Mouse (Mus musculus): Measurements from ENCODE around the gene Pkig. TPM values are rescaled to one million over a fixed set of nuclear protein-coding genes. Genes with fewer than 3 reads are reported as not detected.
A peak's percentile ranks its signal among the peaks of the same experiment; 100 is the strongest.

Gene Pkig
- polyA plus RNA-seq, 1 experiment from 2014 or later, result 105 TPM

- no peak overlapping the region for H3K4me2 ChIP-seq
- ATAC-seq (ENCODE audit: insufficient number of reproducible peaks, insufficient read depth, low FRiP score, low TSS enrichment, low read depth), result no peak
- H3K9ac ChIP-seq, result no peak overlapping the region
- 78% methylated on average over 5 of the region's 5 CpGs for WGBS
- H3K4me1 ChIP-seq, result no peaks in the 10 kb centered on the region
- no peak overlapping the region for H3K27ac ChIP-seq
- H3K27me3 ChIP-seq, result peaks cover 7% of the 10 kb centered on the region; the same call in 1 of the 2 replicates
- H3K36me3 ChIP-seq, result no peaks in the 10 kb centered on the region
- H3K4me3 ChIP-seq, result no peak overlapping the region
- H3K9me3 ChIP-seq, result no peaks in the 10 kb centered on the region
Observed at GRCm38 (mm10) chr2:163742656-163743055, 84.5 kb downstream of the Pkig start.

- peaks cover 10% of the 10 kb centered on the region; the same call in 1 of the 2 replicates for H3K27me3 ChIP-seq
- no peaks in the 10 kb centered on the region for H3K4me1 ChIP-seq
- no peak overlapping the region for H3K9ac ChIP-seq
- no peaks in the 10 kb centered on the region for H3K36me3 ChIP-seq
- H3K4me2 ChIP-seq, result no peak overlapping the region
- no peak overlapping the region for H3K4me3 ChIP-seq
- ATAC-seq (ENCODE audit: insufficient number of reproducible peaks, insufficient read depth, low FRiP score, low TSS enrichment, low read depth), result no peak
- H3K27ac ChIP-seq, result no peak overlapping the region
- 56% methylated on average over 6 of the region's 6 CpGs for WGBS
- H3K9me3 ChIP-seq, result no peaks in the 10 kb centered on the region
Observed at GRCm38 (mm10) chr2:163743357-163743756, 85.2 kb downstream of the Pkig start.

GRCm38 (mm10) chr2:163744801-163745570 lies 86.8 kb downstream of the Pkig start:
- no peak overlapping the region for H3K9ac ChIP-seq
- H3K9me3 ChIP-seq, result no peaks in the 10 kb centered on the region
- no peaks in the 10 kb centered on the region for H3K36me3 ChIP-seq
- no peak overlapping the region for H3K27ac ChIP-seq
- H3K4me2 ChIP-seq, result no peak overlapping the region
- peaks cover 12% of the 10 kb centered on the region for H3K4me1 ChIP-seq
- WGBS, result 70% methylated on average over 10 of the region's 10 CpGs
- H3K27me3 ChIP-seq, result peaks cover 20% of the 10 kb centered on the region
- ATAC-seq (ENCODE audit: insufficient number of reproducible peaks, insufficient read depth, low FRiP score, low TSS enrichment, low read depth), result no peak
- no peak overlapping the region for H3K4me3 ChIP-seq

GRCm38 (mm10) chr2:163749647-163750611 lies 91.7 kb downstream of the Pkig start, which contains the start of gene Ada:
TSS of gene Ada (minus strand) at chr2:163750239.
- under 1% methylated on average over 53 of the region's 57 CpGs for WGBS
- H3K27ac ChIP-seq, result no peak within 1 kb of the TSS
- H3K9me3 ChIP-seq, result no peaks in the 10 kb centered on the region
- ATAC-seq (ENCODE audit: insufficient number of reproducible peaks, insufficient read depth, low FRiP score, low TSS enrichment, low read depth), result peak; percentile 62
- H3K4me3 ChIP-seq, result peak within 1 kb of the TSS; percentile 60
- H3K36me3 ChIP-seq, result no peaks in the 10 kb centered on the region
- H3K4me1 ChIP-seq, result peaks cover 20% of the 10 kb centered on the region
- H3K27me3 ChIP-seq, result peaks cover 20% of the 10 kb centered on the region
- peak within 1 kb of the TSS; percentile 95 for H3K4me2 ChIP-seq
- H3K9ac ChIP-seq, result peak within 1 kb of the TSS; percentile 73

- Histone ChIP-seq H3K36me3 (no peaks in the 10 kb centered on the region), H3K4me2 (no peak overlapping the region), H3K4me3 (no peak overlapping the region), H3K4me1 (peaks cover 34% of the 10 kb centered on the region), H3K9me3 (no peaks in the 10 kb centered on the region), H3K27ac (no peak overlapping the region), H3K27me3 (peaks cover under 1% of the 10 kb centered on the region; the same call in 1 of the 2 replicates), H3K9ac (no peak overlapping the region)
- ATAC-seq (ENCODE audit: insufficient number of reproducible peaks, insufficient read depth, low FRiP score, low TSS enrichment, low read depth), result no peak
- 72% methylated on average over 5 of the region's 5 CpGs for WGBS
Observed at GRCm38 (mm10) chr2:163754228-163754627, 96.0 kb downstream of the Pkig start.

GRCm38 (mm10) chr2:163756723-163757122 lies 98.5 kb downstream of the Pkig start:
- 23% methylated on average over 2 of the region's 2 CpGs for WGBS
- no peak for ATAC-seq (ENCODE audit: insufficient number of reproducible peaks, insufficient read depth, low FRiP score, low TSS enrichment, low read depth)

GRCm38 (mm10) chr2:163758146-163758545 lies 100.0 kb downstream of the Pkig start:
- peaks cover 20% of the 10 kb centered on the region for H3K4me1 ChIP-seq
- no peak for ATAC-seq (ENCODE audit: insufficient number of reproducible peaks, insufficient read depth, low FRiP score, low TSS enrichment, low read depth)
- no peaks in the 10 kb centered on the region for H3K36me3 ChIP-seq
- no peaks in the 10 kb centered on the region for H3K27me3 ChIP-seq
- 69% methylated on average over 2 of the region's 2 CpGs for WGBS
- no peak overlapping the region for H3K9ac ChIP-seq
- no peaks in the 10 kb centered on the region for H3K9me3 ChIP-seq
- H3K27ac ChIP-seq, result no peak overlapping the region
- no peak overlapping the region for H3K4me3 ChIP-seq
- H3K4me2 ChIP-seq, result no peak overlapping the region

More at GRCm38 (mm10) chr2:163756723-163757122, 98.5 kb downstream of the Pkig start:
- Histone ChIP-seq H3K36me3 (no peaks in the 10 kb centered on the region), H3K9me3 (no peaks in the 10 kb centered on the region), H3K9ac (no peak overlapping the region), H3K27ac (peak overlapping the region; percentile 51; the same call in 1 of the 2 replicates), H3K4me1 (peaks cover 20% of the 10 kb centered on the region), H3K4me2 (no peak overlapping the region), H3K4me3 (no peak overlapping the region), H3K27me3 (no peaks in the 10 kb centered on the region)

- Histone ChIP-seq H3K4me3 (no peak overlapping the region), H3K4me2 (no peak overlapping the region), H3K27me3 (no peaks in the 10 kb centered on the region), H3K4me1 (peaks cover 18% of the 10 kb centered on the region), H3K27ac (no peak overlapping the region), H3K9me3 (no peaks in the 10 kb centered on the region), H3K9ac (no peak overlapping the region), H3K36me3 (no peaks in the 10 kb centered on the region)
- ATAC-seq (ENCODE audit: insufficient number of reproducible peaks, insufficient read depth, low FRiP score, low TSS enrichment, low read depth), result no peak
- WGBS, result 81% methylated on average over 6 of the region's 6 CpGs
Observed at GRCm38 (mm10) chr2:163760589-163760988, 102.4 kb downstream of the Pkig start.

GRCm38 (mm10) chr2:163761402-163761801 lies 103.2 kb downstream of the Pkig start:
- ATAC-seq (ENCODE audit: insufficient number of reproducible peaks, insufficient read depth, low FRiP score, low TSS enrichment, low read depth), result no peak
- H3K36me3 ChIP-seq, result no peaks in the 10 kb centered on the region
- WGBS, result 89% methylated on average over 7 of the region's 7 CpGs

GRCm38 (mm10) chr2:163766261-163766660 lies 108.1 kb downstream of the Pkig start:
- no peak for ATAC-seq (ENCODE audit: insufficient number of reproducible peaks, insufficient read depth, low FRiP score, low TSS enrichment, low read depth)
- Histone ChIP-seq H3K9me3 (no peaks in the 10 kb centered on the region), H3K4me2 (no peak overlapping the region), H3K27me3 (peaks cover 11% of the 10 kb centered on the region; the same call in 1 of the 2 replicates), H3K36me3 (no peaks in the 10 kb centered on the region), H3K27ac (no peak overlapping the region), H3K9ac (no peak overlapping the region), H3K4me1 (no peaks in the 10 kb centered on the region), H3K4me3 (no peak overlapping the region)

More at GRCm38 (mm10) chr2:163761402-163761801, 103.2 kb downstream of the Pkig start:
- Histone ChIP-seq H3K4me2 (no peak overlapping the region), H3K4me1 (peaks cover 10% of the 10 kb centered on the region), H3K4me3 (no peak overlapping the region), H3K27ac (no peak overlapping the region), H3K9ac (no peak overlapping the region), H3K27me3 (no peaks in the 10 kb centered on the region), H3K9me3 (no peaks in the 10 kb centered on the region)

- WGBS, result 79% methylated on average over 1 of the region's 1 CpGs
- Histone ChIP-seq H3K27me3 (peaks cover 11% of the 10 kb centered on the region; the same call in 1 of the 2 replicates), H3K4me1 (no peaks in the 10 kb centered on the region), H3K9ac (no peak overlapping the region), H3K36me3 (no peaks in the 10 kb centered on the region), H3K4me2 (no peak overlapping the region), H3K27ac (no peak overlapping the region), H3K9me3 (no peaks in the 10 kb centered on the region), H3K4me3 (no peak overlapping the region)
- no peak for ATAC-seq (ENCODE audit: insufficient number of reproducible peaks, insufficient read depth, low FRiP score, low TSS enrichment, low read depth)
Observed at GRCm38 (mm10) chr2:163766890-163767289, 108.7 kb downstream of the Pkig start.

Measured in embryonic facial prominence, embryonic 13.5 days (tissue).